Mouse (Mus musculus) left cerebral cortex, postnatal 10 days (tissue): Measurements from ENCODE around the gene Phf20. TPM values are rescaled to one million over a fixed set of nuclear protein-coding genes. Genes with fewer than 3 reads are reported as not detected.
"Not testable (repeated sequence)": the region's sequence is repeated elsewhere in the genome, so short reads cannot be mapped to it uniquely, and the experiment has no call there.

ENCODE experiments used
- DNase-seq, 2 experiments: peaks; one replicate each; pipeline ENCODE4 v3.0.0; 2021 to 2022; ENCODE audit warnings: low spot score in 2 of 2, mixed read lengths in 1 of 2; ENCODE audit errors: extremely low spot score in 1 of 2
- intact Hi-C: fragments of 180-260 bp; cut with DNase I; formaldehyde crosslinking; loops from one replicate; pipeline ENCODE4 v1.15.1; 2025
- total RNA-seq, 2 experiments: library from RNA; stranded (reverse); gene quantifications; 2 replicates each; pipeline ENCODE4 v1.2.3; 2021

Phf20 gene
- total RNA-seq: 10 to 100 TPM; 66.0 to 66.6 TPM

GRCm38 (mm10) chr2:156196302-156197128 is at the start of gene Phf20:
Gene Phf20 (plus strand): TSS chr2:156196466.
- DNase-seq: peak; percentile 95 to 99
- intact Hi-C loops: loop anchor here (5.0 kb wide), 3 partner anchors 46 to 81 kb away; no protein-coding TSS in a partner anchor

DNA sequence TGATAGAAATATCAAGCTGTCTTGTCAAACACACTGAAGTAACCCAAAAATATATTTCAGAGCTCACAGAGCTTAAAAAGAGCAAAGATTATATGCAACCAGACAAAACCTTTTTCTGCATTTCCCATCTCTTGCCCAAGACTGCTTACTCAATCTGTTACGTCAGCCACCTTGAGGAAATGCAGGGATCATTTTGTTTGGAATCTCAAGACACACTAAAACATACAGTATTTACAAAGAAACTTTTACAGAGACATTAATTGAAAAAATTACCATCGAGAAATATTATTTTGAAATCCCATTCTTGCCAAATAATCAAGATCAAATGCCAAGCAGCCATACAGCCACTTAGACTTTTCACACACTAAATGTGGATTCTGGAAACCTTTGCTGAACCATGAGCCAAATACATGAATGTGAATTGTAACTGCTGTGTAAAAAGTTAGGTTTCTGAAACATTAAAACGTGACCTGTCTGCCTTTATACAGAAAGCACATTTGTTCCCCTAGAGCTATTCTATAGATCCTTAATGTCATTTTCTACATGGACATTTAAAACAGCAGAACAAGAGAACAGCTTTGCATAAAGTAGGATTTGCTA is 48.9 kb upstream of the Phf20 start:
- no peak for DNase-seq
- intact Hi-C loops: loop anchor here (2.0 kb wide), 1 partner anchor 13 kb away; no protein-coding TSS in a partner anchor

DNA sequence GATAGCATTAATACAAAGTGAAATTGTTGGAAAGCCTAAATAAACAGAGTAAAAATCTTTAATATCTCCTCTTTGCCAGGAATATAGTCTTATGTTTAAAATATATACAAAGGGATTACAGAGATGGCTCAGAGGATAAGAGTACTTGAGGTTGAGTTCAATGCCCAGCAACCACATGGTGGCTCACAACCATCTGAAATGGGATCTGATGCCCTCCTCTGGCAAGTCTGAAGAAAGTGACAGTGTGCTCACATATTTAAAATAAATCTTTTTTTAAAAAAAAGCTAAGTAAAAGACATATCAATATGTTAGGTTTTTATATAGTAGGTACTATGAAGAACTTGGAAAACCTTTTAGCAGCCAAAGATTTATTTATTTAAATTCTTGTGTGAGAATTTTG is 44.7 kb upstream of the Phf20 start:
- no peak for DNase-seq
- intact Hi-C loops: no loop called here

DNA sequence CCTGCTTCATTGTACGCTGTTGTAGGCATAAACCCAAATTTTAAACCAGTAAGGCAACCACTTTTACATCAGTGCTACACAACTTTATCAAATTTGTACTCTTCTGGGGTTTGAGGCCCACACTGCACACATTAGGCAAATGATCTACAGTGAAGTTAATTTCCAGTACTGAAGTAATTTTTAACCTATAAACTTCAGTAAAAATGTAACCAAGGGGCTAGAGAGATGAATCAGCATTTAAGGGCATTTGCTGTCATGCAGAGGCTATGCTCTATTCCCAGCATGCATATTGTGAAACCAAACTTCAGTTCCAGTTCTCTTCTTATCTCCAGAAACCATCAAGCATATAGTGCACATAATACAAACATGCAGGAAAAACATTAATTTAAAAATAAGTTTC is 30.8 kb upstream of the Phf20 start:
- intact Hi-C loops: no loop called here
- DNase-seq: no peak

GRCm38 (mm10) chr2:156166557-156166956 is 29.7 kb upstream of the Phf20 start:
- intact Hi-C loops: loop anchor here (2.0 kb wide), 1 partner anchor 14 kb away; no protein-coding TSS in a partner anchor
- no peak for DNase-seq

DNA sequence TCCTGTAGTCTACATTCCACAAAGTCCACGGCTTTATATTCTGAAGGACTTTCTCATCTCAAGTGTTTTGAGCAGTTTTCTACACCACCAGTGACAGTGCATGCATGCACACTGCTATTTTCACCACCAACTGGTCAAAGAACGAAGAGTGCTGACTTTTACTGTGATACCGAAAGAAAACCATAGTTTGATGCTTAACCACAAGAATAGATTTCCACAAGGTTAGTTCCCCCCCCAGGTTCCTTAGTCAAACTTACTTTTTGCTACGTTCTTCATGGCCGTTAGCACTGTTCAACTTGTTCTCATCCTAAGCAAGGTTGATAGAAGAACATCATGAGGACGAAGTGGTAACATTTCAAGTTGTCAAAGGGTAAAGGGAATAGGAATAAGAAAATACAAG is 19.2 kb upstream of the Phf20 start:
- intact Hi-C loops: loop anchor here (5.0 kb wide), 1 partner anchor 100 kb away; no protein-coding TSS in a partner anchor
- DNase-seq: no peak

- DNase-seq: no peak
- intact Hi-C loops: loop anchor here (5.0 kb wide), 1 partner anchor 100 kb away; no protein-coding TSS in a partner anchor
Measured at GRCm38 (mm10) chr2:156177651-156178050, 18.6 kb upstream of the Phf20 start.

- DNase-seq: peak; percentile 61 to 91
- intact Hi-C loops: loop anchor here (5.0 kb wide), 1 partner anchor 98 kb away; no protein-coding TSS in a partner anchor
Measured at GRCm38 (mm10) chr2:156179046-156179795, 17.0 kb upstream of the Phf20 start.

- DNase-seq: no peak
Measured at GRCm38 (mm10) chr2:156179796-156180093, 16.5 kb upstream of the Phf20 start.

GRCm38 (mm10) chr2:156180094-156180821 is 16.0 kb upstream of the Phf20 start, which contains the start of gene Rbm39:
Gene Rbm39 (minus strand): TSS chr2:156180238.
- intact Hi-C loops: no loop called here
- DNase-seq: peak; percentile 100

More at GRCm38 (mm10) chr2:156179796-156180093, 16.5 kb upstream of the Phf20 start:
- intact Hi-C loops: loop anchor here (5.0 kb wide), 1 partner anchor 98 kb away; no protein-coding TSS in a partner anchor

DNA sequence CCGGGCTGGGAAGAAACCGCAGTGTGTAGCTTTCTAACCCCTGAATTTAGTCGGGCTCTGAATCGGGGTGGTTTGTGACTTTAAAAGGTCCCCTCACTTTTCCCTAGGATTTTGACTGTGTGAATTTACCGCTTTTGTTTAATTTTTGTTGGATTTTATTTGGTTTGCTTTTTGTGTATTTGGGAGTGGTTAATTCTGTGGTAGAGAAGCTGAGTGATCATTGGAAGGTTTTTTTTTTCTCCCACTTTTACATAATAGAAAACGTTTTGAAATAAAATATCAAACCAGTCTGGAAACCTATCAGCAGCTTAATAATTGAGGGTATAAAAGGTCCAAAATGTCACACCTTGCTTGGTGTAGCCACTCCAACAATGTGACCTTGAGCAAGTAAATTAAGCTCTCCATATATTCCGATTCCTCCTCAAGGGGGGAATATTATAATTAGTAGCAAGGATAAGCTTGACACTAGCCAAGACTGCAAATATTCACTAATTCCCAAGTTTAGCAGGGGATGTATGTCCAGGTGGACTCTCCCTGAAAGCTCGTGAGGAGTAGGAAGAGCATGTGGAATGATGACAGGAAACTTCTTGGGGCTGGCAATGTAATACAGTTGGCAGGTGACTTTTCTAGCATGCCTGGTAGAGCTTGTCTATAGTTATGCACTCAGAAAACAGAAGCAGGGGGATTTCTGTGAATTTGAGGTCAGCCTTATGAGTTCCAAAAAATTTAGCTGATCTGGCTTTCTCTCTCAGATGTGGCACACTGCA is 15.3 kb upstream of the Phf20 start:
- no peak for DNase-seq
- intact Hi-C loops: no loop called here

DNA sequence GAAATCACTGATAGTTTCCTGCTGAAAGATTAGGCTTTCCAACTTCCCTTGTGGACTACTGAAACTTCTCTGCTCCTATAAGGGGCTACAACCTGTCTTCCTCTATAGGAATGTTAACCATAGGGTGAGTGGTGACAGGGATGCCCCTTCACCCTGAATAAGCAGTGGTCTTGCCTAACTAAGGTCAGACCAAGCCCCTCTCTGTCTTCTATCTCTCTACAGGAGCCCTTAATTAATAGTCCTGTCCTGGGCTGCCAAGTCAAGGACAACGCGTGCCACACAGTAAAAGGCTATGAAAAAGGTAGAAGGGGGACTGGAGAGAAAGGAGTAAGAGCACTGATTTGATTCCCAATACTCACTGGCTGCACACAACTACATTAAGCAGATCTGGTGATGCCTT is 14.7 kb upstream of the Phf20 start:
- DNase-seq: no peak
- intact Hi-C loops: no loop called here

- intact Hi-C loops, DNase-seq: not testable (repeated sequence)
Measured at GRCm38 (mm10) chr2:156189241-156189640, 7.0 kb upstream of the Phf20 start.

- intact Hi-C loops: no loop called here
- no peak for DNase-seq
Measured at GRCm38 (mm10) chr2:156190004-156190896, 6.0 kb upstream of the Phf20 start.

DNA sequence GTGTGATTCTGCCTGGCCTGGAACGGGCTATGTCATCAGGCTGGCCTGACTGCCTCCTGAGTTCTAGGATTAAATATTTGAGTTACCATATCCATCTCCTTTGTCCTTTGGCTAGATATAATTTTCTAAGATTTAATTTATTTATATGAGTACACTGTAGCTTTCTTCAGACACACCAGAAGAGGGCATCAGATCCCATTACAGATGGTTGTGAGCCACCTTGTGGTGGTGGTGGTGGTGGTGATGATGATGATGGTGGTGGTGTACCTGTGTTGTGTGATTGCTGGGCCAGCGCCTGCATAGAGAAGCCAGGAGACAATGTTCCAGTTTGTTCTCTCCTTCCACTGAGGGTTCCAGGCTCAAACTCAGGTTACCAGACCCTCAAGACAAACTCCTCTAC is 4.7 kb upstream of the Phf20 start:
- no peak for DNase-seq
- intact Hi-C loops: no loop called here

GRCm38 (mm10) chr2:156192068-156192467 is 4.2 kb upstream of the Phf20 start:
- intact Hi-C loops: no loop called here

More at GRCm38 (mm10) chr2:156192068-156192467, 4.2 kb upstream of the Phf20 start:
- no peak for DNase-seq
